Mouse (Mus musculus) stomach, postnatal 0 days (tissue): ENCODE results near the gene Nek7. TPM values are rescaled to one million over a fixed set of nuclear protein-coding genes. Genes with fewer than 3 reads are reported as not detected.

Experiments used
- ATAC-seq: fragments of 200-750 bp; cut with Nextera tagmentation; 2 replicates; pipeline ENCODE4 v1.8.0; 2017; ENCODE audit not compliant: low FRiP score, low TSS enrichment
- DNase-seq: peaks from one replicate; pipeline ENCODE4 v3.0.0-alpha.2; 2016; ENCODE audit warnings: low spot score
- H3K27ac ChIP-seq: fragments of 300-500 bp; sonication (generic); replicated peaks from 2 replicates; pipeline ENCODE4 v1.5.1; 2014; ENCODE audit warnings: mild to moderate bottlenecking, control low read depth
- H3K27me3 ChIP-seq: fragments of 300-500 bp; sonication (generic); 2 replicates; pipeline ENCODE4 v1.6.1; 2014; ENCODE audit warnings: low read length; ENCODE audit not compliant: control insufficient read depth, insufficient read depth
- H3K36me3 ChIP-seq: fragments of 300-500 bp; sonication (generic); 2 replicates; pipeline ENCODE4 v1.6.1; 2014; ENCODE audit warnings: low read length, mixed read lengths; ENCODE audit not compliant: control insufficient read depth, insufficient read depth
- H3K4me1 ChIP-seq: fragments of 300-500 bp; sonication (generic); replicated peaks from 2 replicates; pipeline ENCODE4 v1.6.1; 2014; ENCODE audit warnings: antibody characterized with exemption; ENCODE audit not compliant: control insufficient read depth, insufficient read depth
- H3K4me2 ChIP-seq: fragments of 300-500 bp; sonication (generic); replicated peaks from 2 replicates; pipeline ENCODE4 v1.6.1; 2014; ENCODE audit warnings: low read depth, mild to moderate bottlenecking, control low read depth, moderate library complexity
- H3K4me3 ChIP-seq: fragments of 300-500 bp; sonication (generic); 2 replicates; pipeline ENCODE4 v1.5.1; 2014; ENCODE audit warnings: low read depth, low read length, control low read depth
- H3K9ac ChIP-seq: fragments of 300-500 bp; sonication (generic); 2 replicates; pipeline ENCODE4 v1.6.1; 2014; ENCODE audit warnings: mild to moderate bottlenecking, low read length, control low read depth, mixed read lengths
- H3K9me3 ChIP-seq: fragments of 300-500 bp; sonication (generic); 2 replicates; pipeline ENCODE4 v1.6.1; 2016; ENCODE audit warnings: low read length; ENCODE audit not compliant: control insufficient read depth
- CTCF ChIP-seq: IDR thresholded peaks from 2 replicates; pipeline ENCODE4 v1.5.1; 2016; ENCODE audit warnings: antibody characterized with exemption, low read depth, mild to moderate bottlenecking, moderate library complexity
- EP300 ChIP-seq: optimal IDR thresholded peaks from 2 replicates; pipeline ENCODE3; 2016; ENCODE audit warnings: antibody characterized with exemption
- WGBS: fragments of 180-500 bp; shearing (Covaris S2); extraction: QIAGEN DNeasy Blood & Tissue Kit; methylation state at CpG from one replicate; pipeline ENCODE4 v1.1.7; 2014; 5-methylcytosine and 5-hydroxymethylcytosine counted together
- polyA plus RNA-seq: library from polyadenylated mRNA; unstranded; fragments of >200 nt; fragmentation: Nextera tagmentation; extraction: Ambion mirVana; gene quantifications from 2 replicates; pipeline ENCODE4 v1.2.1, GENCODE M21; 2015

Gene Nek7
- polyA plus RNA-seq, 1 experiment from 2014 or later, result 40.0 TPM

GRCm38 (mm10) chr1:138623870-138624269, 3.9 kb upstream of the Nek7 start:
- 36% methylated on average over 1 of the region's 1 CpGs for WGBS
- H3K4me3 ChIP-seq, result no peak overlapping the region
- H3K4me2 ChIP-seq, result no peak overlapping the region
- H3K9ac ChIP-seq, result no peak overlapping the region
- H3K36me3 ChIP-seq, result no peaks in the 10 kb centered on the region
- no peaks in the 10 kb centered on the region for H3K4me1 ChIP-seq
- H3K27me3 ChIP-seq, result no peaks in the 10 kb centered on the region
- no peak for TF ChIP-seq EP300
- TF ChIP-seq CTCF, result no peak
- H3K9me3 ChIP-seq, result no peaks in the 10 kb centered on the region
- ATAC-seq (no peak), DNase-seq (no peak)
- no peak overlapping the region for H3K27ac ChIP-seq

GRCm38 (mm10) chr1:138622831-138623230, 2.9 kb upstream of the Nek7 start:
- H3K4me3 ChIP-seq, result no peak overlapping the region
- WGBS, result 83% methylated on average over 5 of the region's 5 CpGs
- H3K27me3 ChIP-seq, result no peaks in the 10 kb centered on the region
- no peaks in the 10 kb centered on the region for H3K9me3 ChIP-seq
- H3K9ac ChIP-seq, result no peak overlapping the region
- H3K4me1 ChIP-seq, result no peaks in the 10 kb centered on the region
- H3K4me2 ChIP-seq, result no peak overlapping the region
- H3K36me3 ChIP-seq, result no peaks in the 10 kb centered on the region
- ATAC-seq (no peak), DNase-seq (no peak)
- TF ChIP-seq EP300, result no peak
- no peak for TF ChIP-seq CTCF
- H3K27ac ChIP-seq, result no peak overlapping the region

- DNase-seq (no peak), ATAC-seq (no peak)
- Histone ChIP-seq H3K27me3 (no peaks in the 10 kb centered on the region), H3K4me3 (no peak overlapping the region), H3K4me1 (no peaks in the 10 kb centered on the region), H3K9ac (no peak overlapping the region), H3K9me3 (no peaks in the 10 kb centered on the region), H3K4me2 (no peak overlapping the region), H3K36me3 (no peaks in the 10 kb centered on the region), H3K27ac (no peak overlapping the region)
- WGBS, result 56% methylated on average over 3 of the region's 3 CpGs
- TF ChIP-seq EP300 (no peak), CTCF (no peak)
These were observed 2.5 kb upstream of the Nek7 start for GRCm38 (mm10) chr1:138622431-138622830.

- DNase-seq (peak; percentile 96), ATAC-seq (peak; percentile 95)
- H3K4me2 ChIP-seq, result peak overlapping the region; percentile 76
- peak overlapping the region; percentile 94 for H3K9ac ChIP-seq
- TF ChIP-seq CTCF, result no peak
- TF ChIP-seq EP300, result no peak
- peak overlapping the region; percentile 100 for H3K27ac ChIP-seq
- peak overlapping the region; percentile 97 for H3K4me3 ChIP-seq
- no peaks in the 10 kb centered on the region for H3K9me3 ChIP-seq
- WGBS, result under 1% methylated on average over 54 of the region's 83 CpGs
- no peaks in the 10 kb centered on the region for H3K4me1 ChIP-seq
- H3K36me3 ChIP-seq, result no peaks in the 10 kb centered on the region
- H3K27me3 ChIP-seq, result no peaks in the 10 kb centered on the region
These were observed 598 bp downstream of the Nek7 start for GRCm38 (mm10) chr1:138619114-138619971.

GRCm38 (mm10) chr1:138618012-138618354, 2.0 kb downstream of the Nek7 start:
- Histone ChIP-seq H3K36me3 (no peaks in the 10 kb centered on the region), H3K27ac (peak overlapping the region; percentile 63), H3K4me1 (no peaks in the 10 kb centered on the region), H3K4me3 (peak overlapping the region; percentile 97), H3K4me2 (peak overlapping the region; percentile 76), H3K9ac (peak overlapping the region; percentile 58), H3K9me3 (no peaks in the 10 kb centered on the region), H3K27me3 (no peaks in the 10 kb centered on the region)
- peak; percentile 87 for ATAC-seq
- DNase-seq, result peak; percentile 89
- TF ChIP-seq CTCF, result peak; percentile 56
- TF ChIP-seq EP300, result no peak
- WGBS, result 2% methylated on average over 11 of the region's 11 CpGs

GRCm38 (mm10) chr1:138617279-138618011, 2.5 kb downstream of the Nek7 start:
- DNase-seq, result peak; percentile 16
- 9% methylated on average over 17 of the region's 17 CpGs for WGBS

More at GRCm38 (mm10) chr1:138617279-138618011, 2.5 kb downstream of the Nek7 start:
- Histone ChIP-seq H3K36me3 (no peaks in the 10 kb centered on the region), H3K9me3 (no peaks in the 10 kb centered on the region), H3K9ac (peak overlapping the region; percentile 58), H3K4me1 (no peaks in the 10 kb centered on the region), H3K4me3 (peak overlapping the region; percentile 97), H3K4me2 (peak overlapping the region; percentile 76), H3K27me3 (no peaks in the 10 kb centered on the region), H3K27ac (peak overlapping the region; percentile 67)
- TF ChIP-seq CTCF (no peak), EP300 (no peak)
- no peak for ATAC-seq
